Comparison of ENCODE assay signal across 19 mouse cellular contexts in the genomic region with DNA sequence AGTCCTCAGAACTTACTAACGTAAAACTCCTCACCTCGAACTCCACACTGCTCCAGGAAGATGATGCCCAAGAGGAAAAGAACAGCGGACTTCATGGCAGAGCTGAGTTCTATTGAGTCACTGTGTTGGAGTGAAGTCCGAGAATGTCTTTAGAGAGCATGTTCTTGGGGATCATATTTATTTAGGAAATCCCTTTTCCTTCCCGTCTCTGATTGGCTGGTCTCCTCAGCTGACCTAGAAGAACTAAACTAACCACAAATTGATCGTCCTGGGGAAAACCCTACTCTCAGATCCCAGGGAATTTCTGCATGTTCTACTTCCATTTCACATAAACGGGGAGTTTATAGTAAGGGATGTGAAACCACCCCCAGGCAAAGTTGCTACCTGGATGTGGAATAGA. TPM values are rescaled to one million over a fixed set of nuclear protein-coding genes. Genes with fewer than 3 reads are reported as not detected.
"Had no signal": no experiment of that assay in that cellular context is flagged by ENCODE, and none has a peak within 500 bp of the region (broad histone marks: within the 10 kb centered on the region; RNA-seq: fewer than 3 reads in every experiment).

Cxcl9 (minus strand) TSS at position 151 of the 400 bp plus-strand sequence.

- H3K36me3 ChIP-seq: kidney, embryonic 15.5 days; limb, embryonic 12.5 days; neural tube, embryonic 13.5 days had no signal

- H3K27me3 ChIP-seq: kidney, embryonic 15.5 days; limb, embryonic 12.5 days; neural tube, embryonic 13.5 days had no signal

- H3K4me2 ChIP-seq: kidney, embryonic 15.5 days; limb, embryonic 12.5 days; neural tube, embryonic 13.5 days had no signal

- H3K4me1 ChIP-seq: limb, embryonic 12.5 days; neural tube, embryonic 13.5 days had no signal

- H3K27ac ChIP-seq: kidney, embryonic 15.5 days; limb, embryonic 12.5 days; liver, embryonic 14.5 days; neural tube, embryonic 13.5 days; stomach, postnatal 0 days had no signal

- DNase-seq: kidney, adult 11 months; kidney, postnatal 14 days; layer of hippocampus, adult 9-11 months; layer of hippocampus, postnatal 36 days; liver; lung, adult 2 months; lung, postnatal 36 days; midbrain, embryonic 14.5 days; retina, postnatal 1 day; right cerebral cortex, postnatal 4 days; thymus, postnatal 14 days had no signal

- H3K9ac ChIP-seq: kidney, embryonic 15.5 days; limb, embryonic 12.5 days; liver, embryonic 14.5 days; neural tube, embryonic 13.5 days had no signal

- H3K4me3 ChIP-seq: kidney, embryonic 15.5 days; limb, embryonic 12.5 days; neural tube, embryonic 13.5 days had no signal

- H3K9me3 ChIP-seq: kidney, embryonic 15.5 days; limb, embryonic 12.5 days; neural tube, embryonic 13.5 days had no signal

RNA-seq across cellular contexts. Expression of gene Cxcl9, which starts in this region (rescaled TPM):
- total RNA-seq: layer of hippocampus, postnatal 36 days; left cerebral cortex, postnatal 25 days; monocyte, adult 5-6 weeks had no signal
- polyA plus RNA-seq: kidney, embryonic 15.5 days; limb, embryonic 12.5 days; lung, postnatal 0 days; midbrain, embryonic 14.5 days; neural tube, embryonic 13.5 days had no signal
